Mouse (Mus musculus): ENCODE data around the gene Efcab9.

- no peak for TF ChIP-seq CTCF (conservative IDR thresholded peaks at IDR 0.05; ENCODE audit: low read length)
- no peak for TF ChIP-seq NANOG (IDR thresholded peaks at IDR 0.05; ENCODE audit: borderline replicate concordance, low read length)
Observed at GRCm38 (mm10) chr11:32542687-32543411, 11.0 kb upstream of the Efcab9 start.
